Mouse (Mus musculus) olfactory bulb, adult 2 months (tissue): ENCODE measurements at regions not wholly inside any gene's neighbourhood (a gene's known extent, or its start where the extent isn't known, plus 50 kb on each side); places are given as distances from the start of the nearest gene placed in this dataset.

ENCODE experiments used
- H3K27ac ChIP-seq: fragments of 200-500 bp; 2 replicates; pipeline ENCODE4 v1.5.1; 2012; ENCODE audit warnings: low read depth, low read length; ENCODE audit not compliant: insufficient read depth
- H3K4me1 ChIP-seq: fragments of 200-500 bp; 2 replicates; pipeline ENCODE4 v1.6.1; 2012; ENCODE audit warnings: low read length; ENCODE audit not compliant: control insufficient read depth, insufficient read depth
- H3K4me3 ChIP-seq: fragments of 200-500 bp; 2 replicates; pipeline ENCODE4 v1.5.1; 2012; ENCODE audit warnings: mild to moderate bottlenecking, low read depth, low read length, moderate library complexity; ENCODE audit not compliant: insufficient read depth
- CTCF ChIP-seq: fragments of 200-500 bp; IDR thresholded peaks from 2 replicates; pipeline ENCODE4 v1.5.1; 2012; ENCODE audit warnings: low read depth, mild to moderate bottlenecking, low read length, moderate library complexity; ENCODE audit not compliant: insufficient read depth
- POLR2A ChIP-seq: fragments of 200-500 bp; IDR thresholded peaks from 2 replicates; pipeline ENCODE4 v1.6.1; 2012; ENCODE audit warnings: mild to moderate bottlenecking, low read depth, low read length, moderate library complexity; ENCODE audit not compliant: insufficient read depth
- WGBS: fragments of 180-500 bp; shearing (Covaris S2); methylation state at CpG from one replicate; pipeline ENCODE4 v1.1.7; 2018; 5-methylcytosine and 5-hydroxymethylcytosine counted together

GRCm38 (mm10) chr14:105480048-105480447, 221.7 kb downstream of the Ndfip2 start:
- Histone ChIP-seq H3K4me3 (no peak overlapping the region), H3K27ac (no peak overlapping the region), H3K4me1 (peaks cover 7% of the 10 kb centered on the region)
- TF ChIP-seq CTCF (no peak), POLR2A (no peak)
- WGBS: 79% methylated on average over 9 of the region's 9 CpGs

GRCm38 (mm10) chr14:105474991-105475553, 216.7 kb downstream of the Ndfip2 start:
- H3K4me3 ChIP-seq: no peak overlapping the region
- no peak overlapping the region for H3K27ac ChIP-seq
- TF ChIP-seq POLR2A: no peak
- no peak for TF ChIP-seq CTCF
- H3K4me1 ChIP-seq: no peaks in the 10 kb centered on the region

GRCm38 (mm10) chr14:105448919-105449458, 190.6 kb downstream of the Ndfip2 start:
- TF ChIP-seq CTCF: no peak
- no peak for TF ChIP-seq POLR2A
- Histone ChIP-seq H3K27ac (no peak overlapping the region), H3K4me1 (no peaks in the 10 kb centered on the region), H3K4me3 (no peak overlapping the region)
- WGBS: 86% methylated on average over 3 of the region's 3 CpGs

GRCm38 (mm10) chr14:105447088-105447487, 188.7 kb downstream of the Ndfip2 start:
- Histone ChIP-seq H3K4me3 (no peak overlapping the region), H3K27ac (no peak overlapping the region), H3K4me1 (no peaks in the 10 kb centered on the region)
- WGBS: 90% methylated on average over 5 of the region's 5 CpGs
- TF ChIP-seq POLR2A (no peak), CTCF (no peak)

GRCm38 (mm10) chr14:105435343-105435742, 177.0 kb downstream of the Ndfip2 start:
- Histone ChIP-seq H3K4me3 (no peak overlapping the region), H3K27ac (no peak overlapping the region), H3K4me1 (no peaks in the 10 kb centered on the region)
- TF ChIP-seq CTCF (no peak), POLR2A (no peak)
- 85% methylated on average over 6 of the region's 6 CpGs for WGBS

- H3K27ac ChIP-seq: no peak overlapping the region
- no peak overlapping the region for H3K4me3 ChIP-seq
- H3K4me1 ChIP-seq: no peaks in the 10 kb centered on the region
- WGBS: 95% methylated on average over 2 of the region's 2 CpGs
- no peak for TF ChIP-seq CTCF
- TF ChIP-seq POLR2A: no peak
Observed at GRCm38 (mm10) chr14:105433456-105433855, 175.1 kb downstream of the Ndfip2 start.

GRCm38 (mm10) chr14:105432670-105433069, 174.3 kb downstream of the Ndfip2 start:
- 43% methylated on average over 4 of the region's 4 CpGs for WGBS
- TF ChIP-seq POLR2A: no peak
- TF ChIP-seq CTCF: no peak
- H3K4me3 ChIP-seq: no peak overlapping the region
- H3K27ac ChIP-seq: no peak overlapping the region
- H3K4me1 ChIP-seq: no peaks in the 10 kb centered on the region

GRCm38 (mm10) chr14:105431584-105431983, 173.2 kb downstream of the Ndfip2 start:
- Histone ChIP-seq H3K4me1 (0 out of 2 replicates have a peak, but pooled peaks cover 3% of the 10 kb centered on the region), H3K4me3 (no peak overlapping the region), H3K27ac (no peak overlapping the region)
- no peak for TF ChIP-seq CTCF
- TF ChIP-seq POLR2A: no peak
- 96% methylated on average over 4 of the region's 4 CpGs for WGBS

- Histone ChIP-seq H3K27ac (no peak overlapping the region), H3K4me3 (no peak overlapping the region), H3K4me1 (0 out of 2 replicates have a peak, but pooled peaks cover 3% of the 10 kb centered on the region)
- TF ChIP-seq CTCF (no peak), POLR2A (no peak)
- WGBS: 89% methylated on average over 5 of the region's 5 CpGs
Observed at GRCm38 (mm10) chr14:105429664-105430257, 171.4 kb downstream of the Ndfip2 start.

GRCm38 (mm10) chr14:105427474-105427901, 169.1 kb downstream of the Ndfip2 start:
- TF ChIP-seq CTCF (no peak), POLR2A (no peak)
- 16% methylated on average over 17 of the region's 17 CpGs for WGBS
- 0 out of 2 replicates have a peak, but pooled peaks cover 3% of the 10 kb centered on the region for H3K4me1 ChIP-seq
- no peak overlapping the region for H3K4me3 ChIP-seq
- no peak overlapping the region for H3K27ac ChIP-seq
